Mouse (Mus musculus): ENCODE results near the gene Stk39. TPM values are rescaled to one million over a fixed set of nuclear protein-coding genes. Genes with fewer than 3 reads are reported as not detected.

Stk39 gene
- polyA plus RNA-seq, 1 experiment from 2014 or later, result 53.0 TPM

Other genes with a start within 250 kb of the Stk39 start
- gene 4933409G03Rik, start 110.1 kb upstream of the Stk39 start, polyA plus RNA-seq (2014; fragmentation: Nextera tagmentation; extraction: Ambion mirVana), result not detected in 2 replicates
- not detected in 2 replicates for gene 4932414N04Rik, start 184.2 kb upstream of the Stk39 start, polyA plus RNA-seq (2014; fragmentation: Nextera tagmentation; extraction: Ambion mirVana)